Mouse (Mus musculus) embryonic facial prominence, embryonic 14.5 days (tissue): ENCODE results near the gene Eif4a3. TPM values are rescaled to one million over a fixed set of nuclear protein-coding genes. Genes with fewer than 3 reads are reported as not detected.

Experiments
- ATAC-seq: fragments of 200-750 bp; cut with Nextera tagmentation; 2 replicates; pipeline ENCODE4 v1.8.0; 2017; ENCODE audit warnings: low read depth, moderate number of reproducible peaks, moderate TSS enrichment
- DNase-seq: peaks from one replicate; pipeline ENCODE4 v3.0.0-alpha.2; 2015; ENCODE audit warnings: low spot score
- H3K27ac ChIP-seq: fragments of 300-500 bp; sonication (generic); replicated peaks from 2 replicates; pipeline ENCODE4 v1.5.1; 2014; ENCODE audit warnings: low read depth, mild to moderate bottlenecking, low read length, moderate library complexity
- H3K27me3 ChIP-seq: fragments of 300-500 bp; sonication (generic); replicated peaks from 2 replicates; pipeline ENCODE4 v1.6.1; 2014; ENCODE audit warnings: low read length; ENCODE audit not compliant: control insufficient read depth, insufficient read depth
- H3K36me3 ChIP-seq: fragments of 300-500 bp; sonication (generic); 2 replicates; pipeline ENCODE4 v1.6.1; 2014; ENCODE audit warnings: low read length, mixed read lengths; ENCODE audit not compliant: control insufficient read depth, insufficient read depth
- H3K4me1 ChIP-seq: fragments of 300-500 bp; sonication (generic); 2 replicates; pipeline ENCODE4 v1.6.1; 2014; ENCODE audit warnings: antibody characterized with exemption, low read length; ENCODE audit not compliant: control insufficient read depth, insufficient read depth
- H3K4me2 ChIP-seq: fragments of 300-500 bp; sonication (generic); 2 replicates; pipeline ENCODE4 v1.6.1; 2014; ENCODE audit warnings: low read depth, mild to moderate bottlenecking, low read length, moderate library complexity, mixed read lengths
- H3K4me3 ChIP-seq: fragments of 300-500 bp; sonication (generic); 2 replicates; pipeline ENCODE4 v1.5.1; 2014; ENCODE audit warnings: low read depth, mild to moderate bottlenecking, low read length
- H3K9ac ChIP-seq: fragments of 300-500 bp; sonication (generic); 2 replicates; pipeline ENCODE4 v1.6.1; 2014; ENCODE audit warnings: low read depth, mild to moderate bottlenecking, low read length, moderate library complexity, mixed read lengths
- H3K9me3 ChIP-seq: fragments of 300-500 bp; sonication (generic); 2 replicates; pipeline ENCODE4 v1.6.1; 2016; ENCODE audit warnings: low read length; ENCODE audit not compliant: control insufficient read depth
- WGBS: fragments of 180-500 bp; shearing (Covaris S2); extraction: QIAGEN DNeasy Blood & Tissue Kit; methylation state at CpG from one replicate; pipeline ENCODE4 v1.1.7; 2014; 5-methylcytosine and 5-hydroxymethylcytosine counted together
- polyA plus RNA-seq: library from polyadenylated mRNA; unstranded; fragments of >200 nt; fragmentation: Nextera tagmentation; extraction: Ambion mirVana; gene quantifications from 2 replicates; pipeline ENCODE4 v1.2.1, GENCODE M21; 2014

The Eif4a3 gene
- polyA plus RNA-seq, 1 experiment from 2014 or later = 298 TPM

DNA sequence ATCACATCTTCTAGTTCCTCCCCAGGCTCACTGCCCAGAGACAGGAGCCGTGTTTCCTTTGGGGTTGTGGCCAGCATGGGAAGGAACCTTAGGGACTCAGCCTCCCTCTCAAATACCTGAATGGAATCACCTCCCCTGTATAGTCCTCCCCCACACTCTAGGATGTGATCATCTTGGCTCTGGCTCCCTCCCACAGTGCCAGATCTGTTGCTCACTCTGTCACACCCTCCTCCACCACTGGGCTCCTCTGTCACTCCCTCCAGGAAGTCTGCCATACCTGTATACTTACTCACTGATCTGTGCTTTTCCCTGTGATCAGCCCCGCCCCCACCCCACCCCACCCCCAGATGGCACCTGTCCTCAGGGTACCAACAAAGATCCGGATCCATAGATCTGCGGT, 30.7 kb upstream of the Eif4a3 start:
- no peak overlapping the region for H3K9ac ChIP-seq
- 60% methylated on average over 3 of the region's 4 CpGs for WGBS
- ATAC-seq (no peak; the same call in 1 of the 2 replicates), DNase-seq (no peak)
- H3K36me3 ChIP-seq = no peaks in the 10 kb centered on the region
- no peak overlapping the region for H3K27ac ChIP-seq
- H3K27me3 ChIP-seq = no peaks in the 10 kb centered on the region
- H3K9me3 ChIP-seq = no peaks in the 10 kb centered on the region
- no peak overlapping the region for H3K4me3 ChIP-seq
- H3K4me2 ChIP-seq = no peak overlapping the region
- no peaks in the 10 kb centered on the region for H3K4me1 ChIP-seq

DNA sequence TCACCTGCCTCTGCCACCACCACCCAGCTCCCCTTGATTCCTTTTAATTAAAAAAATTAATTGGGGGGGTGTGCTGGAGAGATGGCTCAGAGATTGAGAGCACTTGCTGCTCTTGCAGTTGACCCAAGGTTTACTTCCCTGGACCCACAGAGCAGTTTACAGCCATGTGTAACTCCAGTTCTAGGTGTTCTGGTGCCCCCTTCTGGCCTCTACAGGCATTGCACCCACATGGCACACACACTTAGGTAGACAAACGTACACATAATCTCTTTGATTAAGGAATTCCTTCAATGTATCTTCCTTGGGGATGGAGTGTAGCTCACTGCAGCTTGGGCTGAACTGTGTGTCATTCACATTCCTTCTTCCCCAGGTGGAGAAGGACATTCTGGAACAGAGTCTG, 25.2 kb upstream of the Eif4a3 start:
- no peak overlapping the region for H3K4me2 ChIP-seq
- H3K9me3 ChIP-seq = no peaks in the 10 kb centered on the region
- no peaks in the 10 kb centered on the region for H3K4me1 ChIP-seq
- 67% methylated on average over 1 of the region's 1 CpGs for WGBS
- no peak overlapping the region for H3K4me3 ChIP-seq
- ATAC-seq (no peak), DNase-seq (no peak)
- H3K9ac ChIP-seq = no peak overlapping the region
- H3K36me3 ChIP-seq = no peaks in the 10 kb centered on the region
- no peaks in the 10 kb centered on the region for H3K27me3 ChIP-seq
- H3K27ac ChIP-seq = no peak overlapping the region

DNA sequence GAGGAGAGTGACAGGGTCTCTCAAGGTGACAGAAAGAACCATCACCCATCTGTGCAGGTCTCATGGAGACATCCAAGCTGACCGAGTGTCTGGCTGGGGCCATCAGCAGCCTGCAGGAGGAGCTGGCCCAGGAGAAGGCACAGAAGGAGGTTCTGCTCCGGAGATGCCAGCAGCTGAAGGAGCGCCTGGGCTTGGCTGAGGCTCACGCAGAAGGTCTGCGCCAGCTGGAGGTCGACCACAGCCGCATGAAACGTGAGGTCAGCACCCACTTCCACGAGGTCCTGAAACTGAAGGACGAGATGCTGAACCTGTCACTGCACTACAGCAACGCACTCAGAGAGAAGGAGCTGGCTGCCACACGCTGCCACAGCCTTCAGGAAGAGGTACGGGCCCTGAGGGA, 22.6 kb upstream of the Eif4a3 start:
- Histone ChIP-seq H3K27me3 (no peaks in the 10 kb centered on the region), H3K27ac (no peak overlapping the region), H3K36me3 (no peaks in the 10 kb centered on the region), H3K4me2 (no peak overlapping the region), H3K9ac (no peak overlapping the region), H3K9me3 (no peaks in the 10 kb centered on the region), H3K4me3 (no peak overlapping the region), H3K4me1 (no peaks in the 10 kb centered on the region)
- WGBS = 75% methylated on average over 13 of the region's 13 CpGs
- ATAC-seq (no peak), DNase-seq (no peak)

DNA sequence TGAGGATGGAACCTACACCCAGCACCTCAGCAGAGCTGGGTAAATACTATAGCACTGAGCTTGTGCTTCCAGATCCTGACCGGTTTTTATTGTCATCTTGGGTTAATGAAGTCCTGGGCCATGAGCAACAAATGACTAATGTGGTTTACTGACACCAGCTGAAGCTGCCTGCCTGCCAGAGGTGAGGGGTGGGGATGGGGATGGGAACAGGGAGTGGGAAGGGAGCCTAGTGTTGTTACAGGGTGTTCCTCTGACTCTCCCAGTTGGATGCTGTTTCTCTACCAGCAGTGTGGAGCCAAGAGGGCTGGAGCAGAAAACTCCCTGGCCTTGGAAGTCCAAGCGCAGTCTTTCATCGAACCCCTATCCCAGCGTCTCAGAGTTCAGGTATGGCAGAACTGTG, 16.8 kb upstream of the Eif4a3 start:
- H3K4me2 ChIP-seq = no peak overlapping the region

DNA sequence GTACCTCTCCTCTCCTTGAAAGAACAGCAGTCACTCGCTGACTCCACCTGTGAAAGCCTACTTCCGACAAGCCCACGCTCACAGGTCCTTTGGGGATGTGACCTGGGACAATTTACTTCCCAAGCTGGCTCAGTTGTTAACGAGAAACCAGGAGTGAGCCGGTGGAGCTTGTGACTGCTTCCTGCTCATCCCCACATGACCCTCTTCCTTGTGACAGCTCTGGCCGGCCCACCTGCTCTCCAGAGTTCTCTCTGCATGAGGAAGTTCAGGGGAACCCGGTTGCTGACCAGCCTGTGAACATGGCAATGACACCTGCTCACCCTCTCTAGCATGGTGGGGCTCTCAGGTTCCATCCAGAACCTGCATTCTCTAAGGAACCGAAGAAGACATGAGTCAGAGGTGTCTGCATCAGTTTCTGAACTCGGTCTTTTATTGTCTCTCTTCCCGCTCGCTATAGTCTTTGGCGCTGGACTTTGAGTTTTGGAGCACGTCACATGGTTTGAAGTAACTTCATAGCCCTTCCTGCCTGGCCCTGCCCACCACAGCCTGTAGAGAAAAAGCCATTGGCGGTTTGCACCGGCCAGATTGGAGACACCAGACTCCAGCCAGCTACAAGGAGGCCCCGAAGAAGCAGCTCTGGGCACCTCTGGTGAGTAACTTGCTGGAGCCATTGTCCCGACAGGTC, 14.5 kb upstream of the Eif4a3 start:
- Histone ChIP-seq H3K4me3 (no peak overlapping the region), H3K9me3 (no peaks in the 10 kb centered on the region), H3K27ac (no peak overlapping the region), H3K4me2 (no peak overlapping the region), H3K27me3 (no peaks in the 10 kb centered on the region), H3K36me3 (no peaks in the 10 kb centered on the region), H3K9ac (no peak overlapping the region), H3K4me1 (no peaks in the 10 kb centered on the region)
- ATAC-seq (no peak), DNase-seq (no peak)
- 76% methylated on average over 17 of the region's 17 CpGs for WGBS

More for the DNA sequence above, 16.8 kb upstream of the Eif4a3 start:
- Histone ChIP-seq H3K4me3 (no peak overlapping the region), H3K27ac (no peak overlapping the region), H3K9ac (no peak overlapping the region), H3K36me3 (no peaks in the 10 kb centered on the region), H3K9me3 (no peaks in the 10 kb centered on the region), H3K27me3 (no peaks in the 10 kb centered on the region), H3K4me1 (no peaks in the 10 kb centered on the region)
- WGBS = 91% methylated on average over 4 of the region's 4 CpGs
- ATAC-seq (no peak), DNase-seq (no peak)

DNA sequence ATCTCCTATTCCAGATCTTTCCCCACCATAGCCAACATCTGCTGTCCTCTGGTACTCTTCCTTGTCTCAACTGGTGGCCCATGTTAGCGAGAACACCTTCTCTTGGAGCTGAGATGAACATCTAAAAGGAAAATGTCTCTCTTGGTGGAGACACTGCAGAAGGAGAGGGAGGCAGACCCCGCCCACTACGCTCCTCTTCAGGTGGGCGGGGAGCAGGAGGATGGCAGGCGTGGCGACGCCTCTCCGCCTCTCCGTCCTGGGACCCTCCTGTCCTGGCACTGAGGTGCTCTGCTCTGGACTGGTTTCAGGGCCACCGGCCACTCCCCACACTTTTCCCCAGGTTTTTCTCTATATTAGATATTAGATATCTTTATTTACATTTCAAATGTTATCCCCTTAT, 10.7 kb upstream of the Eif4a3 start:
- Histone ChIP-seq H3K4me2 (no peak overlapping the region; the same call in 1 of the 2 replicates), H3K4me3 (no peak overlapping the region), H3K9ac (no peak overlapping the region), H3K27ac (no peak overlapping the region), H3K9me3 (no peaks in the 10 kb centered on the region), H3K36me3 (no peaks in the 10 kb centered on the region), H3K4me1 (0 out of 2 replicates have a peak, but pooled peaks cover 6% of the 10 kb centered on the region), H3K27me3 (no peaks in the 10 kb centered on the region)
- DNase-seq (no peak), ATAC-seq (no peak)
- WGBS = 15% methylated on average over 9 of the region's 10 CpGs

DNA sequence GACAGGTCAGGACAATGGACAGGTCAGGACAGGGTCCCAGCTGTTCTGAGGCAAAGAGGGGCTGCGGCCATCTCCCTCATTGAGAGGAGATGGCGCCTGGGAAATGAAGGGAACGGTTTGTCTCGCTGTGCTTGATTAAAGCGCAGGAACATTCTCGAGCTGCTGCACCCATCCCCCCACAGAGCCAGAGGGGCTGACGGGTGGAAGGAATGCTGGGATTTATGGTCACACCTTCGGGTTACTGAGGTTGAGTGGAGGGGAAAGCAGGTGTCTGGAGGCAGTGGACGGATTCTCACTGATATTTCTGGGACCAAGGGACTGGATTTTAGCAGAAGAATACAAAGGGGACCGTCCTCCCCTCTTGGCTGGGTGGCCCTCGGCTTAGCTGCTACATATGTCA, 8.0 kb upstream of the Eif4a3 start:
- Histone ChIP-seq H3K36me3 (no peaks in the 10 kb centered on the region), H3K4me1 (0 out of 2 replicates have a peak, but pooled peaks cover 6% of the 10 kb centered on the region), H3K9ac (peak overlapping the region; percentile 42; the same call in 1 of the 2 replicates), H3K4me2 (peak overlapping the region; percentile 10; the same call in 1 of the 2 replicates), H3K9me3 (no peaks in the 10 kb centered on the region), H3K27me3 (no peaks in the 10 kb centered on the region), H3K4me3 (no peak overlapping the region), H3K27ac (no peak overlapping the region)
- 19% methylated on average over 11 of the region's 11 CpGs for WGBS
- ATAC-seq (no peak), DNase-seq (no peak)

DNA sequence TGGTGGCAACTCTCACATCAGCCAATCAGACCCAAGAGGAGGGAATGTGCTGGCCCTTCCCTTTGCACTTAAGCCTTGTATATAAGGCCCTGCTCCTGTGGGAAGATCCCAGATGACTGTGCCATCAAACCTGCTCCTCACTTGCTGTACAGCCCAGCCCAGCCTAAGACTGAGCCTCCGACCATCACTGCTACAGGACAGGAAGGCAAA, 7.7 kb upstream of the Eif4a3 start, which contains the start of gene Card14:
TSS of gene Card14 (plus strand) at position 111 of the 210 bp plus-strand sequence.
- Histone ChIP-seq H3K27ac (no peak within 1 kb of the TSS), H3K27me3 (no peaks in the 10 kb centered on the region), H3K9ac (peak within 1 kb of the TSS; percentile 42; the same call in 1 of the 2 replicates), H3K4me2 (peak within 1 kb of the TSS; percentile 10; the same call in 1 of the 2 replicates), H3K9me3 (no peaks in the 10 kb centered on the region), H3K4me1 (0 out of 2 replicates have a peak, but pooled peaks cover 6% of the 10 kb centered on the region), H3K36me3 (no peaks in the 10 kb centered on the region), H3K4me3 (no peak within 1 kb of the TSS)
- ATAC-seq (no peak), DNase-seq (no peak)
- 14% methylated on average over 1 of the region's 1 CpGs for WGBS
